Mouse (Mus musculus): Measurements from ENCODE around the gene Cela3b.

Gene Cela3b

GRCm38 (mm10) chr4:137375314-137376278, 54.7 kb downstream of the Cela3b start:
- no peak for DNase-seq (ENCODE audit: low read depth, low spot score)

- no peak for DNase-seq (ENCODE audit: low read depth, low spot score)
Observed at GRCm38 (mm10) chr4:137373711-137374110, 56.6 kb downstream of the Cela3b start.

GRCm38 (mm10) chr4:137371596-137372523, 58.5 kb downstream of the Cela3b start:
- no peak for DNase-seq (ENCODE audit: low read depth, low spot score)

Measured in retina, adult 2 months (tissue).